Mouse (Mus musculus): ENCODE measurements around the gene Prdx6. TPM values are rescaled to one million over a fixed set of nuclear protein-coding genes. Genes with fewer than 3 reads are reported as not detected.
"Not testable (repeated sequence)": the region's sequence is repeated elsewhere in the genome, so short reads cannot be mapped to it uniquely, and the experiment has no call there.

Gene Prdx6
- polyA plus RNA-seq, 1 experiment from 2014 or later: 485 TPM

DNA sequence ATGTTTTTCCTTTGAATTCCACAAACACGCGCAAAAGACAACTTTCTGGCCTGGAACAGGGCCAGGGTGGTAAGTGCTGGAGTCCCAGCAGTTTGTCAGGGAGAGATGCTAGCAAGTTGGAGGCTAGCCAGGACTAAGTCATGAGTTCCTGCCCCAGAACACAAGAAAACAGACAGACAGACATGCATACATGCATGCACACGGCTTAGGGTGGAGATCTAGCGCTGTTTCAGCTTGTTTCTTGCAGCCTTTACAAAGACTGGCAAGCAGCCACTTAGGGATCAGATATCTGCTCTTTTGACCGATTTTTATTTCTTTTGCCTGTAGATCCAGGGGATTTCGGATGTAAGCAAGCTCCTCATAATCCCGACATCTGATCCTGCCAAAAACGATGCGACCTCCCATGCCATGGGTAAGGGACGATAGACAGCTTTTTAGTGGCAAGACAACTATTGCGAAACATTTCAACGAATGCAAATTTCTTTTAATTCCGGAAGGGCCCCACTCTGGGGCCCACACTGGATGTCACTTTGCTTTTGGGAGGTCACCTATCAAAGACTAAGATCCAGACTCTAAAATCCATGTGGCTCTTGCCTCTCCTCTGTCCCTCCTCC, 17.7 kb downstream of the Prdx6 start:
- Histone ChIP-seq H3K27me3 (ENCODE audit: insufficient read depth, low read length) (no peaks in the 10 kb centered on the region), H3K4me3 (ENCODE audit: low read length) (no peak overlapping the region), H3K4me2 (replicated peaks; ENCODE audit: low read depth, low read length) (no peak overlapping the region), H3K36me3 (ENCODE audit: insufficient read depth, low read length) (peaks cover 13% of the 10 kb centered on the region), H3K27ac (ENCODE audit: low read length) (no peak overlapping the region), H3K9me3 (ENCODE audit: low read length) (no peaks in the 10 kb centered on the region), H3K4me1 (ENCODE audit: insufficient read depth, low read length) (peaks cover 7% of the 10 kb centered on the region; the same call in 1 of the 2 replicates), H3K9ac (replicated peaks; ENCODE audit: low read length) (no peak overlapping the region)
- ATAC-seq (ENCODE audit: low FRiP score, low TSS enrichment): no peak
- 66% methylated on average over 13 of the region's 13 CpGs for WGBS

DNA sequence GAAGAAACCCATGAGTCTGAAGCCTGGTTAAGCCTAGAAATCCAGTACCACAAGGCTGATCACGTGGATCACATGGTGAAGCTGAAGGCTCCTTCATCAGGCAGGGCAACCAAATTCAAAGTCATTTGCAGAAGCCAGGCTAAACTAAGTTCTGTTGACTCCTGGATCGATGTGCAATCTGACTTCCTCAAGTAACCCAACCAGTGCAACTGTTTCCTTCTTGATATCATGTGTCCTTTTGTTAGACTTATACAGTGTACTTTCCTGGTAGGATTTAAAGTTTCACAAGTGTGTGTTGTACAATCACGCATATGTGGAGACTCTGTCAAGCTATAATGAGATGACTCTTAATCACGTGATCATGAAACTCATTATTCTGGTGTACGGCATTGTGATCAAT, 18.8 kb downstream of the Prdx6 start:
- no peak overlapping the region for H3K9ac ChIP-seq (replicated peaks; ENCODE audit: low read length)
- 89% methylated on average over 5 of the region's 5 CpGs for WGBS
- H3K4me1 ChIP-seq (ENCODE audit: insufficient read depth, low read length): peaks cover 7% of the 10 kb centered on the region; the same call in 1 of the 2 replicates
- no peaks in the 10 kb centered on the region for H3K9me3 ChIP-seq (ENCODE audit: low read length)
- H3K4me3 ChIP-seq (ENCODE audit: low read length): no peak overlapping the region
- H3K27me3 ChIP-seq (ENCODE audit: insufficient read depth, low read length): no peaks in the 10 kb centered on the region
- no peak overlapping the region for H3K4me2 ChIP-seq (replicated peaks; ENCODE audit: low read depth, low read length)
- H3K36me3 ChIP-seq (ENCODE audit: insufficient read depth, low read length): peaks cover 5% of the 10 kb centered on the region; the same call in 1 of the 2 replicates
- H3K27ac ChIP-seq (ENCODE audit: low read length): no peak overlapping the region
- ATAC-seq (ENCODE audit: low FRiP score, low TSS enrichment): no peak

DNA sequence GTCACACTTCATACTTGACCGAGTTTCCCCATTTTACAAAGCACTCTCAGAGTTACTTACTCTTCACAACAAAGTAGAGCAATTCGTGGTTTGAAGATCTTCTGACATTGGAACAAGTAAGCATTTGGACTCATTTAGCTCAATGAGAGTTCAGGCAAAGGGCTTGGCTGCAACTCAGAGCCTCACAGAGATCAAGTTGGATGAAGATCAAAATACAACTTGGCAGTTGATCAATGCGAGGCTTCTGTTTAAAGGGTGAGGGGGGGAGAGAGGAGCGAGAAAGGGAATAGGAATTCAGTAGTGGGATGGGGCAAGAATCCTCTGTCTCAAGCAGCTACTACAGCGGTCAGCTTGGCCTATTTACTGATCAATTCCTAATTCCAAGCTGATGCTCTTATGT, 26.2 kb downstream of the Prdx6 start:
- ATAC-seq (ENCODE audit: low FRiP score, low TSS enrichment): no peak
- no peaks in the 10 kb centered on the region for H3K9me3 ChIP-seq (ENCODE audit: low read length)
- WGBS: 37% methylated on average over 5 of the region's 5 CpGs
- H3K9ac ChIP-seq (replicated peaks; ENCODE audit: low read length): no peak overlapping the region
- H3K36me3 ChIP-seq (ENCODE audit: insufficient read depth, low read length): no peaks in the 10 kb centered on the region
- no peaks in the 10 kb centered on the region for H3K27me3 ChIP-seq (ENCODE audit: insufficient read depth, low read length)
- H3K4me2 ChIP-seq (replicated peaks; ENCODE audit: low read depth, low read length): no peak overlapping the region
- no peak overlapping the region for H3K4me3 ChIP-seq (ENCODE audit: low read length)
- H3K4me1 ChIP-seq (ENCODE audit: insufficient read depth, low read length): peaks cover 3% of the 10 kb centered on the region; the same call in 1 of the 2 replicates
- H3K27ac ChIP-seq (ENCODE audit: low read length): no peak overlapping the region

DNA sequence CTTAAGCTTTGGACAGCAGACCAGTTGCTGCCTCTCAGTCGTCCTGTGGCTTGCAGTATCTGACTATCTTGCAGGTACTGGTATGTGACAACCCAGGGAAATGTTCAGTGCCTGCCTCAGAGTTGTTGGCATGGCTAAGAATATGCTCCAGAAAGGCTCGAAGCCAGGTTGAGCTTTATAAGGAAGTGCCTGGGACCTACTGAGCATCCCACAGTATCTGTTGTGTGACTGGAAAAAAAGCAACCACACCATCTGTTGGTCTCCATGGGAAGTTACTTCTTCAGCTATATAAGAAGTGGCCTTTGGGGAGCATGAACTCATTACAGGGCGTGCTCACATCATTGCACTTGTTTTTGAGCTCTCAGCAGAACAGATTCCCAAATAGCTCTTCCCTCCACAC, 31.2 kb downstream of the Prdx6 start:
- Histone ChIP-seq H3K9ac (replicated peaks; ENCODE audit: low read length) (no peak overlapping the region), H3K36me3 (ENCODE audit: insufficient read depth, low read length) (no peaks in the 10 kb centered on the region), H3K4me1 (ENCODE audit: insufficient read depth, low read length) (peaks cover 3% of the 10 kb centered on the region; the same call in 1 of the 2 replicates), H3K4me3 (ENCODE audit: low read length) (no peak overlapping the region), H3K9me3 (ENCODE audit: low read length) (no peaks in the 10 kb centered on the region), H3K4me2 (replicated peaks; ENCODE audit: low read depth, low read length) (no peak overlapping the region), H3K27ac (ENCODE audit: low read length) (no peak overlapping the region), H3K27me3 (ENCODE audit: insufficient read depth, low read length) (no peaks in the 10 kb centered on the region)
- WGBS: 66% methylated on average over 3 of the region's 3 CpGs
- no peak for ATAC-seq (ENCODE audit: low FRiP score, low TSS enrichment)

DNA sequence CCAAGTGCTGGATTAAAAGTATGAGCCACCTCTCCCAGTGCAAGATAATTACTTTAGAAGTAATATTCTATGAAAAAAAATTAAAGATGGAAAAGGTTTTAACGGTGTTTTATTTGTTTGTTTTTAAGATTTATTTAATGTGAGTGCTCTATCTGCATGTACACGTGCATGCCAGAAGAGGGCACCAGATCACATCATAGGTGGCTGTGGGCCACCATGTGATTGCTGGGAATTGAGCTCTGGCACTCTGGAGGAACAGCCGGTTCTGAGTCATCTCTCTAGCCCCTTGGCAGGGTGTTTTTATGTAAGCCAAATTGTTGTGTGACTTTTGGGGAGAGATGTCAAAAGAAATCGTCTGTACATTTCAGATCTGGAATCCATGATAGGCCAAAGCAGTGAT, 36.6 kb downstream of the Prdx6 start:
- Histone ChIP-seq H3K9me3 (ENCODE audit: low read length) (no peaks in the 10 kb centered on the region), H3K4me1 (ENCODE audit: insufficient read depth, low read length) (no peaks in the 10 kb centered on the region), H3K4me3 (ENCODE audit: low read length) (no peak overlapping the region), H3K27ac (ENCODE audit: low read length) (no peak overlapping the region), H3K27me3 (ENCODE audit: insufficient read depth, low read length) (no peaks in the 10 kb centered on the region), H3K4me2 (replicated peaks; ENCODE audit: low read depth, low read length) (no peak overlapping the region), H3K9ac (replicated peaks; ENCODE audit: low read length) (no peak overlapping the region), H3K36me3 (ENCODE audit: insufficient read depth, low read length) (no peaks in the 10 kb centered on the region)
- ATAC-seq (ENCODE audit: low FRiP score, low TSS enrichment): no peak
- 25% methylated on average over 4 of the region's 4 CpGs for WGBS

DNA sequence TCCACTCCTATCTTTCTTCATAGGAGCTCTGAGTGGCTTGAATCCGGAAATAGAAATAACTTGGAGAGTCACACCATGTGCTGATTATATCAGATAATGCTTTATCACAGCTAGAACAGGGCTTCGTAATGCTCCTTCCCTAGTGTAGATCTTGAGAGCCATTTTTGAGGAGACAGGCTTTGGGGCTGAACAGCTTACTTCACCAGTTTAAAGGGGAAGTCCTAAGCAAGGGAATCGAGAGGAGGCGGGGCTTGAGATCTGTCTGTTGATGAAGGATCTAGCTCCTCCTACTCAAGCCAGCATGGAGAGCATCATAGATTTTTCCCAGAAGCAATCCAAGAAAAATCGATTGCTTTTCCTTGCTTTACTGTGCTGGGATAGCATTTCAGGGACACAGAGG, 51.2 kb downstream of the Prdx6 start:
- WGBS: 78% methylated on average over 5 of the region's 5 CpGs
- H3K4me1 ChIP-seq (ENCODE audit: insufficient read depth, low read length): peaks cover 4% of the 10 kb centered on the region; the same call in 1 of the 2 replicates
- no peak overlapping the region for H3K4me2 ChIP-seq (replicated peaks; ENCODE audit: low read depth, low read length)
- H3K9me3 ChIP-seq (ENCODE audit: low read length): no peaks in the 10 kb centered on the region
- H3K27me3 ChIP-seq (ENCODE audit: insufficient read depth, low read length): no peaks in the 10 kb centered on the region
- H3K36me3 ChIP-seq (ENCODE audit: insufficient read depth, low read length): no peaks in the 10 kb centered on the region
- H3K4me3 ChIP-seq (ENCODE audit: low read length): no peak overlapping the region
- H3K9ac ChIP-seq (replicated peaks; ENCODE audit: low read length): no peak overlapping the region
- no peak overlapping the region for H3K27ac ChIP-seq (ENCODE audit: low read length)
- no peak for ATAC-seq (ENCODE audit: low FRiP score, low TSS enrichment)

DNA sequence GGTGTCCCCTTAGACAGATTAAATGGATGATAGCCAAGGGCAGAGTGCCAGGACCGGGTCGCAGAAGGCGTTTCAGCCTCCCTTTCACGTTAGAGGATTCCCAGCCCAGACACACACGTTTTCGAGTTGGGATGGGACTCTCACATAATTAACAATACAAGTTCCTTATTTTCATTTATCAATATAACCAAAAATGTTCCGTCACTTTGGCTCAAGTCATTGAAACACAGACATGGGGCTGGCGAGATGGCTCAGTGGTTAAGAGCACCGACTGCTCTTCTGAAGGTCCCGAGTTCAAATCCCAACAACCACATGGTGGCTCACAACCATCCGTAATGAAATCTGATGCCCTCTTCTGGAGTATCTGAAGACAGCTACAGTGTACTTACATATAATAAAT, 54.7 kb downstream of the Prdx6 start:
- WGBS: 53% methylated on average over 11 of the region's 11 CpGs
- H3K4me2 ChIP-seq (replicated peaks; ENCODE audit: low read depth, low read length): peak overlapping the region; percentile 59
- H3K27ac ChIP-seq (ENCODE audit: low read length); H3K9ac ChIP-seq (replicated peaks; ENCODE audit: low read length); H3K9me3 ChIP-seq (ENCODE audit: low read length); H3K27me3 ChIP-seq (ENCODE audit: insufficient read depth, low read length); ATAC-seq (ENCODE audit: low FRiP score, low TSS enrichment); H3K4me1 ChIP-seq (ENCODE audit: insufficient read depth, low read length); H3K36me3 ChIP-seq (ENCODE audit: insufficient read depth, low read length): not testable (repeated sequence)
- peak overlapping the region; percentile 45 for H3K4me3 ChIP-seq (ENCODE audit: low read length)

DNA sequence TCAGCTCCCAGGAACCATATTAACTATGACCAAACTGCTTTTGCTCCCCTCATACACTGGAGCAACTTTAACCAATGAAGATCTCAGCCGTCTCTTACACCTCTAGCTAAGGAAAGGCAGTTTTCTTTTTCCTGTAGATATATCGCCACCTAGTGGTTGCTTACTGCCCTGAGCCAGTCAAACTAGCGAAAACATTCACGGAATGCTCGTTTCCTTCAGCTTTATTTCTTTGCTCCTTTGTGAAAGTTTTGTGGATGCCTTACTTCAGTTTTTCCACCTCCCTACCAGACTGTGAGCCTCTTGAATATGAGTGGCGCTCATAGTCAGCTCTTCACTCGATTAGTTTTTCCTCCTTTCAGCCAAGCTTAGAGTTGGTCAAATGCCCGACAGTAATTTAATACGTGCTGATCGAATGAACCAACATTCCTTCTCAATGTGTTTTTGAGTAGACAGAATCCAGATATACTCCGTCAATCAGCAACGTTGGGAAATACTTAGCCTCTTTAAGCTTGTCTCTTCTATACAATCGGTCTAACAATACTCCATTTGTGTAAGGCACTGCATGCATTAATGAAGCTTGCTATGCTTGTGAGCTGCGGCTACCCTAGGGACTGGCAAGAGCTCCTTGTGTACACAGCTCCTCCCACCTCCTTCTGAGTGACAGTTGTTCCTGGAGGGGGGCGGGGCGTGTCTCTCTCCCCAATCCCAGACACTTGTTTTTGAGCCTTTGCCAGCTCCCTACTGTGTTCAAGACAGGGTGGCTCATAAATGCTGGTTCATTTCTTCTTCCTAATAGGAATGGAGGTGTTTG, 55.3 kb downstream of the Prdx6 start:
- peak; percentile 98 for ATAC-seq (ENCODE audit: low FRiP score, low TSS enrichment)
- Histone ChIP-seq H3K4me1 (ENCODE audit: insufficient read depth, low read length) (peaks cover 4% of the 10 kb centered on the region; the same call in 1 of the 2 replicates), H3K9ac (replicated peaks; ENCODE audit: low read length) (peak overlapping the region; percentile 55), H3K27me3 (ENCODE audit: insufficient read depth, low read length) (peaks cover 2% of the 10 kb centered on the region; the same call in 1 of the 2 replicates), H3K36me3 (ENCODE audit: insufficient read depth, low read length) (no peaks in the 10 kb centered on the region), H3K4me3 (ENCODE audit: low read length) (peak overlapping the region; percentile 45), H3K4me2 (replicated peaks; ENCODE audit: low read depth, low read length) (peak overlapping the region; percentile 59), H3K9me3 (ENCODE audit: low read length) (no peaks in the 10 kb centered on the region), H3K27ac (ENCODE audit: low read length) (0 out of 2 replicates have a peak overlapping the region, but pooled peaks have one; percentile 2)
- WGBS: under 1% methylated on average over 16 of the region's 16 CpGs

DNA sequence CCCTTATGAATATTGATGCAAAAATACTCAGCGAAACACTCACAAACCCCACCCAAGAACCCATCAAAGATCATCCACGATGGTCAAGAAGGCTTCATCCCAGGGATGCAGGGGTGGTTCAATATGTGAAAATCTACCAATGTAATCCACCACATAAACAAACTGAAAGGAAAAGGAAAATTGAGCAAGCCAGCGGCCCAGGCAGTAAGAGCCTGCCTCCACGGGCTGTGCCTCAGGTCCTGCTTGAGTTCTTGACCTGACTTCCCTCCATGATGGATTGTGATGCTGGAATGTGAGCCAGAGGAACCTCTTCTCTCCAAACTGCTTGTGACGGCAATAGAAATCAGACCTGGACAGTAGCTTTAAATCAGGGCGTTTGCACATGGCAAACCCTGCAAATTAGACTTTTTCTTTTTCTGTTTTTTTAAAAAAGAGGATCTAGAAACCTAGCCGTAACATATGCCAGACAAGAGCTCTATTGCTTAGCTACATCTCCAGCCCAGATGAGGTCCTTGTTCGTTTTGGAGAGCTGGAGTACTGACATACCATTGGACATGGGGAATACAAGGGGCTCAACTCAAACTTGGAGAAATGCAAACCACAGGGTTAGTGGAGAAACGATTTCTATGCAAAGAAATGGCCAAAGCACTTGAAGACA, 60.6 kb downstream of the Prdx6 start:
- ATAC-seq (ENCODE audit: low FRiP score, low TSS enrichment): no peak
- H3K27me3 ChIP-seq (ENCODE audit: insufficient read depth, low read length): peaks cover 2% of the 10 kb centered on the region; the same call in 1 of the 2 replicates
- H3K36me3 ChIP-seq (ENCODE audit: insufficient read depth, low read length): no peaks in the 10 kb centered on the region
- no peak overlapping the region for H3K4me2 ChIP-seq (replicated peaks; ENCODE audit: low read depth, low read length)
- H3K27ac ChIP-seq (ENCODE audit: low read length): no peak overlapping the region
- H3K9me3 ChIP-seq (ENCODE audit: low read length): peaks cover 3% of the 10 kb centered on the region; the same call in 1 of the 2 replicates
- 71% methylated on average over 9 of the region's 9 CpGs for WGBS
- H3K4me3 ChIP-seq (ENCODE audit: low read length): no peak overlapping the region
- H3K4me1 ChIP-seq (ENCODE audit: insufficient read depth, low read length): no peaks in the 10 kb centered on the region
- H3K9ac ChIP-seq (replicated peaks; ENCODE audit: low read length): no peak overlapping the region

Measured in kidney, embryonic 16.5 days (tissue).